Mouse (Mus musculus) megakaryocyte, adult 5-6 weeks (primary cell): Measurements from ENCODE around the gene Npl. TPM values are rescaled to one million over a fixed set of nuclear protein-coding genes. Genes with fewer than 3 reads are reported as not detected.
"Not testable (repeated sequence)": the region's sequence is repeated elsewhere in the genome, so short reads cannot be mapped to it uniquely, and the experiment has no call there.

Source experiments
- ATAC-seq: 2 replicates; pipeline ENCODE4 v1.8.0; 2016; ENCODE audit warnings: mild to moderate bottlenecking, inconsistent platforms; ENCODE audit not compliant: poor library complexity, severe bottlenecking
- total RNA-seq, 2 experiments: library from RNA; stranded (forward) in 1 of 2; stranded (reverse) in 1 of 2; fragments of 153-499, 151-499 nt in 1 of 2; fragments of 221-1000, 200-1000 nt in 1 of 2; gene quantifications; 2 replicates each; pipeline versions ENCODE4 v1.2.3 to v1.2.4; 2015 to 2017

Npl gene
- total RNA-seq, 2 experiments from 2014 or later: 2.2 to 9.4 TPM

DNA sequence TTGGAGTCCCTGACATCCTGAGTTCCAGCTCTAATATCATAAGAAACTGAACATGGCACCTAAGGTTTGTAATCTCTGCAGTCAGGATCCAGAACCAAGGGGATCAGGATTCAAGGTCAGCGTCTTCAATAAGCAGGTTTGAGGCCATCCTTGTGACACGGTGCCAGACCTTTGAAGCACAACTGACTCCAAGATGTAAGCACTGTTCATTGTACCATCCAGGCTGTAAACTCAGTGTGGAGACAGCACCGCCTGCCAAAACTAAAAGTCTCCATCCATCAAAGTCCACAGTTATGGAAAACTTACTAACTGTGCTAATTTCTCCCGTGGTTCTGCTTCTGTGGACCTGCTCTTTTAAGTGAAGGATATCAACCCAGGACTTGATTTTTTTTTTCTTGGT lies 59.9 kb downstream of the Npl start:
- no peak for ATAC-seq

DNA sequence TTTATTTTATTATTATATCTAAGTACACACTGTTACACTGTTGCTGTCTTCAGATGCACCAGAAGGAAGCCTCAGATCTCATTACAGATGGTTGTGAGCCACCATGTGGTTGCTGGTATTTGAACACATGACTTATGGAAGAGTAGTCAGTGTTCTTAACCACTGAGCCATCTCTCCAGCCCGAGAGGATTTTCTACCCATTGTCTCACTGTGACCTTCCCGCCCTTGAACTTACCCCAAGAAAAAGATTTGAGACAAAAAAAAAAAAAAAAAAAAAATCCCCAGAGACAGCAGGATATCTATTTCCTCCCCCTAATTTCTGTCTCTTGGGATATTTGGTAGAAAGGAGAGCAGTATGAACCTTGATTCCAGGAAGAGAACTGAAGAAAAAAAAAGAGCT lies 60.3 kb downstream of the Npl start:
- no peak for ATAC-seq

DNA sequence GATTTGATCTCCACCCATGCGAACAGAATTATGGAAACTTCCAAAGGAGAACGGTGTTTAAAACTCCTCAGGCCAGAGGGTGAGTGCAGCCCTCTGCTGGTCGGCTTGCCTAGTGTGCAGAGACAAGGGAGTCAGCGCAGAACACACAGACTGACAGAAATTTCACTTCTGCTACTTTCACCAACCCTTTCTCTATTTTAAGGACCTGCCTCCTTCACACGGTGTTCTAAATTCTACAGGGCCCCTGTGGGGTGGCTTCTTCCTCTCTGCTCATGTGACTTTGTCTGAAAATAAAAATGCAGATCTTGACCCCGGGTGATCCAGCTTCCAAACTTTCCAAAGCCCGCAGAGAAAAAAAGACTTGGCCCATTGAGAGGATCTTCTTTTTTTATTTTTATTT lies 60.7 kb downstream of the Npl start:
- ATAC-seq: peak; percentile 71

DNA sequence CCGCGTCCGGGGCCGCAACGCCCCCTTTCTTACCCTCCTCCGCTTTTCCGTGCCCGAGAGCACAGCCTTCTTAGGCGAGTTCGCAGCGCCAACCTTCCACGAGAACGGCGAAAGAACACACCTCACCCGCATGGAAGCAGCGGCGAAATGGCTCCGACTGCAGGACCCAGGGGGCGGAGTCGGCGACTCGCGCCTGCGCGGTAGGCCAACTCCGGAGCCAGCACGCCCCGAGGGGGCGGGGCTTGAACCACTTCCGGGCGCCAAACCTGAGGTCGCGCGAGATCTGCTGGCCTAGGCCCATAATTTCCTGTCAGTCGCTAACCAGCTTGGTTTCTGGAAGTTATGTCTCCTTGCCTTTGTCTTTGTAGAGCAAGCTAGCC lies 62.4 kb downstream of the Npl start, which contains the start of gene Dhx9:
Gene Dhx9, minus strand, starts transcription at position 161 of the 380 bp plus-strand sequence.
- peak; percentile 81 for ATAC-seq

DNA sequence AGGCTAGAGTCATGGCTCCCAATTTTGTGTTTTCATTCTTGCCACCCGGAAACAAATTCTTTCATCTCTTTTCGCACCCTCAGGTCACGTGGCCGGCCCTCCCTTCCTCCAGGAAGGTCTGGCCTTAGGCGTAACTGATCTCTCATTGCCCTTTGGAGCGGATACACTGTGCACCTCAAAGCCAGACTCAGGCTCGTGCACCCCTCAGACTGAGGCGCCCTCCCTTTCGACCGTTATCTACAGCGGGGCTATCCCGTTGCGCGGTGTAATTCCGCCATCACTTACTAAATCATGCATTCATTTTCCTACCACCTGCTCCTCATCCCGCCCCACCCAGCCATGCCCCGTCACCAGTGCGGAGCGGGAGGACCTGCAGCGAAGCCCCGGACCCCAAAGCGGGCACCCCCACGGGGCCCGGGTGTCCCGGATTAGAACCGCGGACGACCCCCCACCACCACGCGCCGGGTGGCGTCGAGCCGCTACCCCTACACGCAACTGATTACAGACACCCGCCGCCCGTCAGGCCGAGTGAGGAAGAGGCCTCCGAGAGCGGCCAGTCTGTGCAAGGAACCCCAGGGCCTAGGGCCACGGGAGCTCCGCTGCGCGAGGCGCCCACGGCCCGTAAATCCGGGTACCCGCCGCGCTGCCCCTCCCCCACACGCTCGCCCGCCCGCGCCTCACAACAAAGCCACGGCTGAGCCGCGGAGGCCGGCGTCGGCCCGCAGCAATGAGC lies 62.9 kb downstream of the Npl start:
- peak; percentile 43 for ATAC-seq

DNA sequence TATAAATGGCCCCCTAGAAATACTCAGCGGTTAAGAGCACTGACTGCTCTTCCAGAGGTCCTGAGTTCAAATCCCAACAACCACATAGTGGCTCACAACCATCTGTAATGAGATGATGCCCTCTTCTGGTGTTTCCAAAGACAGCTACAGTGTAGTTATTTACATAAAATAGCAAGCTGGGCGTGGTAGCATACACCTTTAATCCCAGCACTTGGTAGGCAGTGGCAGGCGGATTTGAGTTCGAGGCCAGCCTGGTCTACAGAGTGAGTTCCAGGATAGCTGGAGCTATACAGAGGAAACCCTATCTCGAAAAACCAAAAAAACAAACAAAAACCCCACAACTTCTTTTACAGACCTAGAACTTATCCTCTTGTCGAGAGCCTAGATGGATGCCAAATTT lies 63.7 kb downstream of the Npl start:
- ATAC-seq: not testable (repeated sequence)

DNA sequence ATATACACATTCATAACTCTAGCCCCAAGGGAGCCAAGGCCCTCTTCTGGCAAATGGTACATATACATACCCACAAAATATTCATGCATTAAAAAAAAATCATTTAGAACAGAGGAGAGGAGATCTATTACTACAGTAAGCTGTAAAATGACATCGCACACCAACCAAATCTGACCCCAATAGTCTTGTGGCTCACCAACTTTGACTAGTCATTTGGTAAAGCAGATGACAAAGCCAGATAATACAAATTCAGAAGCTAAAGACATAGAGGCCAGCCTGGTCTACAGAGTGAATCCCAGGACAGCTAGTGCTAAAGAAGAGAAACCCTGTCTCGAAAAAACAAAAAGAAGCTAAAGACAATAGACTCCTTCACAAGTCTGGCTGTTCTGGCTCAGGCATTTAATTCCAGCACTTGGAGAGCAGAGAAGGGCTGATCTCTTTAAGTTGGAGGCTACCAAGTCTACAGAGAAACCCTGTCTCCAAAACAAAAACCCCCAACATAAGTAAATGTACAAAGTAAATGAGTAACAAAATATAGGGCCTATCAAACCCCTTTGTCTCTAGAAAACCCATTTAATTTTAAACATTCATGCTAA lies 64.5 kb downstream of the Npl start:
- no peak for ATAC-seq

DNA sequence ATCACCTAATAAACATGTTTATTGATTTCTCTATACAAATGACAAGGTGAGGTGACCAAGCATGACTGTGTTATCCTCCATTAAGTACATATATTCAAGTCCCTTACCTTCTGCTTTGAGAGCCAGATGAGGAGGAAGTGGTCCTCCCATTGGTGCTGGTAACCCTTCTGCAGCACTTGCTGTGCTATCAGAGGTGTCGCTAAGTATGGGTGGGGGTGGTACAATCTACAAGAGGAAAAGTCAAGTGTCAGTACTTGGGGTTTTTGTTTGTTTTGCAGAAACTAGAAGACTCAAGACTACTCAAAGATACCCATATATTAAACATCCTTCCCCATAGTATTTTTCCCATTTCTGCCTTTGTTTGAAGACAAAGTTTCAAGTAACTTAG lies 68.8 kb downstream of the Npl start:
- ATAC-seq: no peak

DNA sequence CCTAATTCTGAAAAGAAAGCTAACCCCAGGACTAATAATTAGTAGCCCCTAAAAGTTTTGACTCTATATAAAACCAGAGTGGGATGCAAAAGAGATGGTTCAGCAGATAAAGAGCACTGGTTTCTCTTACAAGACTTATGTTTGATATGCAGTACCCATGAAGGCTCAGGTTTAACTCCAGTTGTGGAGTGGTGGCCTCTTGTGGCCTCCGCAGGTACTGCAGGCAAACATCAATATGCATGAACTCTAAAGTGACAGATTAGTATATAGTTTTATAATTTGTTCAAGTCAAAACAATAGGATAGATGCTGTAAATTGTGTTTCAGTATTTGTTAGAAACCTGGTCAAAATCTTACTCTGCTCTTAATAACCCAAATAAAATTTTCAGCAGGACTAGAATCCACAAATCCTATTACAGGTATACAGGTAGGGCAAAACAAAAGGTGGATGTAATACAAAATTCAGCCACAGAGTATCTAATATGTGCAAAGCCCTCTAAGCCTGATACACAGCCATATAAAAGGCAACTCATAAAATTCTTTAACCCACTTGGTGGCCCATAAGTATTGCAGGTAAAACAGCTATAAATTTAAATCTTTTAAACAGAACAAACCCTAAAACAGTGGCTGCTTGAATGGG lies 69.3 kb downstream of the Npl start:
- peak; percentile 94 for ATAC-seq

DNA sequence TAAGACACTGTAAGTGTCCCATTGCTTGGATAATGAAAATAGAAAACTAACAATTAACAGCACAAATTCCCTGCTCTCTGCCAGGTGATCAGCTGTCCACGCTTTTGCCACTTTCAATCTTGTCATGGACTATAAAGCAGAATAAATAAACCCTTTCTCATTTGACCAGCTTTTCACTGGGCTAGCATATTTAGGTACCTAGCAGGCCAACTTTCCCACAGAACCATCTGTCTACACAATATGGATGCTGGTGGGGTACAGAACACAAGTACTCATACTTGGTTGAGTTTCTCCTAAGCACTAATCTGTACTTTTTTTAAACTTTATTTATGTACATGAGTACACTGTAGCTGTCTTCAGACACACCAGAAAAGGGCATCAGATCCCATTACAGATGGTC lies 70.5 kb downstream of the Npl start:
- no peak for ATAC-seq

DNA sequence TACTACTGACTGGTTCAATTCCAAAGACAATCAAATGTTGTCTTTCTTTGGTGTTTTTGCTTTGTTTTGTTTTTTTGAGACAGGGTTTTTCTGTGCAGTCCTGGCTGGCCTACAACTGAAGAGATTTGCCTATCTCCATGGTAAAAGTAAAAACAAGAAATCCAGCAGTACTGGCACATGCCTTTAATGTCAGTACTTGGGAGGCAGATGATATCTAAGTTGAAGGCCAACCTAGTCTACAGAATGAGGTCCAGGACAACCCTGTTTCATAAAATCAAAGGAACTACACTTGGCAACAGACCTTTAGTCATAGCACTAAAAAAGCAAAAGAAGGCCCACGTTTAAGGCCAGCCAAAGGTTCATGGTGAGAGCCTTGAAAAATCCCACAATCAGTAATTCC lies 88.0 kb downstream of the Npl start:
- no peak for ATAC-seq

DNA sequence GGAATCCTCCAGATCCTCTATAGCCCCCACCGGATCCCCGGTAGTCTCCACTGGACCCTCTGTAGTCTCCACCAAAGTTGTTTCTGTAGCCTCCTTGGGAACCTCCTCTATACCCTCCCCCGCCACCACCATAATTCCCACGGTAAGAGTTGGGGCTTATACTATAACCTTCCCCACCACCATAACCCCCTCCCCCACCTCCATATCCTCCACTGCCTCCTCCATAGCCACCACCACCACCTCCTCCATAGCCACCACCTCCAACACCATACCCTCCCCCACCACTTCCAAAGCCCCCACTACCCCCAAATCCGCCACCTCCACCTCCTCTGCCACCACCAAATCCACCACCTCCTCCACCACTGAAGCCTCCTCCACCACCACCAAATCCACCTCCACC lies 93.7 kb downstream of the Npl start:
- no peak for ATAC-seq

DNA sequence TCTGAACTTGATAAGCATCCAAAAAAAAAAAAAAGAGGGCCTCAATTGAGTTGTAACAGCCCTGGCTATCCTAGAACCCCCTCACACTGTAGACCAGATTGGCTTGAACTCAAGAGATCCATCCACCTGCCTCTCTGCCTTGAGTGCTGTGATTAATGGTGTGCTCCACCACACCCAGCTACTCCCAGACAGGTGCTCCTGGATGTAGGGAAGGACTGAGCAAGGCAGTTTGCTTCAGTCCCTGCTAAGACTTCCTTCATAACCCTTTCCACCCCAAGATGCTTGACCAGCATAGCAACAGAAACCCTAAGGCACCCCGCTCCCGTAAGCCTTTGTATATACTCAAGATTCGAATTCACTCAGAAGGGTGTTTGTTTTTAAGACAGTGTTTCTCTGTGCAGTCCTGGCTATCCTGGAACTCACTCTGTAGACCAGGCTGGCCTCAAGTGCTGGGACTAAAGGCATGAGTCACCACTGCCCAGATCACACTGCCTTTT lies 96.7 kb downstream of the Npl start:
- no peak for ATAC-seq

Other genes with a start within 250 kb of the Npl start
- 1.1 and 2.3 TPM in 2 replicates for gene Lamc1, start 217.3 kb downstream of the Npl start, total RNA-seq (2015)
- gene Lamc1, start 217.3 kb downstream of the Npl start, total RNA-seq (2017): 0.73 and 0.92 TPM in 2 replicates
- 0.13 and 2.4 TPM in 2 replicates for gene Shcbp1l, start 124.9 kb downstream of the Npl start, total RNA-seq (2015)
- gene Shcbp1l, start 124.9 kb downstream of the Npl start, total RNA-seq (2017): 0.08 and 0.51 TPM in 2 replicates
- gene Dhx9, start 62.4 kb downstream of the Npl start, total RNA-seq (2015): 90.5 and 96.5 TPM in 2 replicates
- gene Dhx9, start 62.4 kb downstream of the Npl start, total RNA-seq (2017): 78.1 and 115 TPM in 2 replicates
- gene Rgs8, start 103.0 kb upstream of the Npl start, total RNA-seq (2015): not detected in 2 replicates
- 0.33 TPM in 1 of 2 replicates, not detected in the other for gene Rgs8, start 103.0 kb upstream of the Npl start, total RNA-seq (2017)
- gene Rgs16, start 190.3 kb upstream of the Npl start, total RNA-seq (2015): not detected in 2 replicates
- gene Rgs16, start 190.3 kb upstream of the Npl start, total RNA-seq (2017): not detected in 2 replicates
- 50.2 and 54.4 TPM in 2 replicates for gene Rnasel, start 199.4 kb upstream of the Npl start, total RNA-seq (2015)
- gene Rnasel, start 199.4 kb upstream of the Npl start, total RNA-seq (2017): 60.5 and 74.1 TPM in 2 replicates